Mouse (Mus musculus) embryo, embryonic 11.5 days (tissue): ENCODE measurements at regions not wholly inside any gene's neighbourhood (a gene's known extent, or its start where the extent isn't known, plus 50 kb on each side); places are given as distances from the start of the nearest gene placed in this dataset.
"Not testable (repeated sequence)": the region's sequence is repeated elsewhere in the genome, so short reads cannot be mapped to it uniquely, and the experiment has no call there.

ENCODE experiments used
- DNase-seq: peaks from one replicate; pipeline ENCODE4 v3.0.0-alpha.2; 2012; ENCODE audit warnings: low read depth, low spot score

DNA sequence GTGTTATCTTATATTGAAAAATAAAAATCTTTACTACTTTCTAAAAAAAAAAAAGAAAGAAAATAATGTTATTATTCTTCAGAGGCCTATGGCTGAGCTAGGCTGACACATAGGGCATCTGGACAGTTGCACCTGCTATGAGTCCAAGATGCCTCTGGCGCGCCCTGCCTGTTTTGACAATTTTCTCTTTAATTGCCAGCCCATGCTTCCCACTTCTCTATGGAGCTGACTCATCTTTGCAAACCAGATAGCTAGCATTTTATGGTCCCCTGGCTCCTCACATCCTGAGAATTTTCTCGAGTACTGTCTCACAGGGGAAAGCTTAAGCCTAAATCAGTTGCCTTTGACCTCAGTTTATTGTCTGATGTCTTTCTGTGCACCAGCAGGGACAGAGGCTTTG lies 232.2 kb downstream of the Utp18 start:
- no peak for DNase-seq

DNA sequence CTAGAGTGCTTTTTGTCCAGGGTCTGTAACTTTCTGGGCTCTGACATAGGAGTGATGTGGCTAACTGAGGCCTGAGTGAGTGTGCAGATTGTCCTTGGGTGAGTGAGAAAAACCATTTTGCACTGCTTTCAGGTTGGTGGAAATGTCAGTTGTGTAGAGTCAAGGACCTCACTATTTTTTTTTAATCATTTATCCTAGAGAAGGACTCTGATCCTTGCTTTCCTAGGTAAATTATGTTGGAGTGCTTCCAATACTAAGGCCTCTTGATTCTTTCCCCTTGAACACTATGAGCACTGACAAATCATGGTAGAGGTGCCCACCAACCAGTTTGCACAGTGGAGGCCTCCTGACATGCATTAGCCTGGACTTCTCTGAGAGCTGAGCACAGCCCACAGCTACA lies 233.6 kb downstream of the Utp18 start:
- not testable (repeated sequence) for DNase-seq
